Mouse (Mus musculus) CH12.LX (cell line): Measurements from ENCODE around the gene Pigu. TPM values are rescaled to one million over a fixed set of nuclear protein-coding genes. Genes with fewer than 3 reads are reported as not detected.
A peak's percentile ranks its signal among the peaks of the same experiment; 100 is the strongest.

Experiments
- DNase-seq: peaks from one replicate; pipeline ENCODE4 v3.0.0-alpha.2; 2013; ENCODE audit errors: extremely low read depth
- H3K27ac ChIP-seq: 2 replicates; pipeline ENCODE4 v1.5.1; 2012; ENCODE audit warnings: low read depth, mild to moderate bottlenecking, control low read depth, moderate library complexity; ENCODE audit not compliant: insufficient read depth
- H3K27me3 ChIP-seq: replicated peaks from 2 replicates; pipeline ENCODE3; 2012; ENCODE audit warnings: inconsistent platforms
- H3K36me3 ChIP-seq, 2 experiments: replicated peaks in 1 of 2; 2 replicates each; pipeline versions ENCODE3 to v1.6.1; 2012; ENCODE audit warnings: inconsistent platforms in 1 of 2, low read length in 1 of 2, mild to moderate bottlenecking in 1 of 2, mixed read lengths in 1 of 2, moderate library complexity in 1 of 2; ENCODE audit not compliant: control insufficient read depth in 1 of 2, insufficient read depth in 1 of 2
- H3K4me1 ChIP-seq, 2 experiments: 2 replicates each; pipeline ENCODE4 v1.6.1; 2012; ENCODE audit warnings: inconsistent platforms in 1 of 2, moderate library complexity in 1 of 2; ENCODE audit not compliant: insufficient read depth in 2 of 2, control insufficient read depth in 1 of 2
- H3K4me2 ChIP-seq: 2 replicates; pipeline ENCODE4 v1.6.1; 2012; ENCODE audit warnings: low read depth, mild to moderate bottlenecking, control low read depth; ENCODE audit not compliant: poor library complexity, insufficient read depth, severe bottlenecking
- H3K4me3 ChIP-seq, 3 experiments: fragments of 150-350 bp in 1 of 3; sonication (generic) in 1 of 3; replicated peaks in 1 of 3; 2 replicates each; pipeline versions ENCODE3 to v1.5.1; 2011 to 2012; ENCODE audit warnings: low read depth in 2 of 3, low read length in 2 of 3, mild to moderate bottlenecking in 2 of 3, moderate library complexity in 2 of 3, control low read depth in 1 of 3, improper control_type of control experiment in 1 of 3, inconsistent platforms in 1 of 3, mixed read lengths in 1 of 3; ENCODE audit not compliant: poor library complexity in 1 of 3
- H3K79me2 ChIP-seq: replicated peaks from 2 replicates; pipeline ENCODE4 v1.6.1; 2012; ENCODE audit warnings: mild to moderate bottlenecking, moderate library complexity; ENCODE audit not compliant: control insufficient read depth, poor library complexity, insufficient read depth, severe bottlenecking; ENCODE audit errors: extremely low read depth
- H3K9ac ChIP-seq: 2 replicates; pipeline ENCODE4 v1.6.1; 2012; ENCODE audit warnings: low read depth, mild to moderate bottlenecking, control low read depth, moderate library complexity; ENCODE audit not compliant: insufficient read depth
- H3K9me3 ChIP-seq: replicated peaks from 2 replicates; pipeline ENCODE3; 2012; ENCODE audit warnings: low read length, inconsistent platforms, mixed read lengths
- BHLHE40 ChIP-seq: IDR thresholded peaks from 2 replicates; pipeline ENCODE4 v1.6.1; 2011; ENCODE audit warnings: mild to moderate bottlenecking, low read depth, low read length, improper control_type of control experiment
- ETS1 ChIP-seq: conservative IDR thresholded peaks from 2 replicates; pipeline ENCODE4 v1.6.1; 2012; ENCODE audit warnings: low read depth, mild to moderate bottlenecking, inconsistent platforms, low read length, improper control_type of control experiment, moderate library complexity
- GABPA ChIP-seq: IDR thresholded peaks from 2 replicates; pipeline ENCODE4 v1.6.1; 2012; ENCODE audit warnings: low read depth, low read length, improper control_type of control experiment, inconsistent platforms; ENCODE audit not compliant: insufficient replicate concordance
- IRF4 ChIP-seq: IDR thresholded peaks from 2 replicates; pipeline ENCODE4 v1.6.1; 2014; ENCODE audit warnings: low read depth, mild to moderate bottlenecking, inconsistent platforms, low read length, improper control_type of control experiment
- MAZ ChIP-seq: IDR thresholded peaks from 2 replicates; pipeline ENCODE4 v1.6.1; 2012; ENCODE audit warnings: low read depth, mild to moderate bottlenecking, inconsistent platforms, low read length, improper control_type of control experiment, moderate library complexity
- MYC ChIP-seq: IDR thresholded peaks from 2 replicates; pipeline ENCODE4 v1.6.1; 2011; ENCODE audit warnings: low read depth, mild to moderate bottlenecking, improper control_type of control experiment, low read length
- NRF1 ChIP-seq: IDR thresholded peaks from 2 replicates; pipeline ENCODE4 v1.6.1; 2014; ENCODE audit warnings: low read depth, mild to moderate bottlenecking, inconsistent platforms, low read length, improper control_type of control experiment, moderate library complexity
- PAX5 ChIP-seq: IDR thresholded peaks from 2 replicates; pipeline ENCODE4 v1.6.1; 2012; ENCODE audit warnings: low read length, inconsistent platforms, mixed read lengths
- TCF12 ChIP-seq: IDR thresholded peaks from 2 replicates; pipeline ENCODE4 v1.6.1; 2014; ENCODE audit warnings: low read depth, mild to moderate bottlenecking, inconsistent platforms, low read length, improper control_type of control experiment
- UBTF ChIP-seq: IDR thresholded peaks from 2 replicates; pipeline ENCODE4 v1.6.1; 2012; ENCODE audit warnings: low read depth, mild to moderate bottlenecking, inconsistent platforms, low read length, improper control_type of control experiment, moderate library complexity
- USF2 ChIP-seq: conservative IDR thresholded peaks from 2 replicates; pipeline ENCODE4 v1.6.1; 2011; ENCODE audit warnings: low read depth, low read length, improper control_type of control experiment
- ZC3H11A ChIP-seq: IDR thresholded peaks from 2 replicates; pipeline ENCODE4 v1.6.1; 2012; ENCODE audit warnings: low read depth, mild to moderate bottlenecking, inconsistent platforms, low read length, improper control_type of control experiment
- ZKSCAN1 ChIP-seq: IDR thresholded peaks from 2 replicates; pipeline ENCODE4 v1.6.1; 2012; ENCODE audit warnings: low read depth, inconsistent platforms, low read length, improper control_type of control experiment, borderline replicate concordance
- ZNF384 ChIP-seq: IDR thresholded peaks from 2 replicates; pipeline ENCODE4 v1.6.1; 2012; ENCODE audit warnings: low read depth, low read length, improper control_type of control experiment, inconsistent platforms
- dilution Hi-C: fragments of 300-500 bp; cut with MboI; formaldehyde crosslinking; loops from 2 replicates; pipeline ENCODE4 v1.14.3; 2020; ENCODE audit warnings: low sequenced_read_pairs; ENCODE audit not compliant: extremely low pct_unique_long_range_greater_than_20kb, extremely low pct_ligation_motif_present
- in situ Hi-C: fragments of 300-500 bp; cut with MboI; formaldehyde crosslinking; loops from 3 replicates; pipeline ENCODE4 v1.14.3; 2019; ENCODE audit warnings: low sequenced_read_pairs, low pct_ligation_motif_present, low pct_unique_long_range_greater_than_20kb, mixed read lengths
- polyA plus RNA-seq: library from polyadenylated mRNA; unstranded; fragments of >175 nt; gene quantifications from 2 replicates; pipeline ENCODE4 v1.2.1, GENCODE M21; 2012; ENCODE audit warnings: low read depth; ENCODE audit not compliant: insufficient read length
- total RNA-seq, 2 experiments: library from RNA; depleted of rRNA; stranded (reverse); fragments of 300-350 nt in 1 of 2; fragments of >200 nt in 1 of 2; gene quantifications; 2 replicates each; pipeline ENCODE4 v1.2.3; 2012 to 2014

Gene Pigu
- total and polyA plus RNA-seq, 3 experiments = 29.0 to 57.3 (median 39.1) TPM

- in situ Hi-C loops = no loop called here
- H3K27me3 ChIP-seq = no peaks in the 10 kb centered on the region
- TF ChIP-seq ZKSCAN1 = no peak
- TF ChIP-seq MAZ = no peak
- no peak for TF ChIP-seq BHLHE40
- TF ChIP-seq ETS1 = no peak
- TF ChIP-seq IRF4 = no peak
- no peak; the same call in 1 of the 2 replicates for TF ChIP-seq MYC
- no peak for TF ChIP-seq USF2
- no peak for TF ChIP-seq NRF1
- no peak for TF ChIP-seq UBTF
- TF ChIP-seq ZC3H11A = no peak
- TF ChIP-seq, all 38 proteins: peak for 0
Measured at GRCm38 (mm10) chr2:155318618-155319017, 38.6 kb downstream of the Pigu start.

DNA sequence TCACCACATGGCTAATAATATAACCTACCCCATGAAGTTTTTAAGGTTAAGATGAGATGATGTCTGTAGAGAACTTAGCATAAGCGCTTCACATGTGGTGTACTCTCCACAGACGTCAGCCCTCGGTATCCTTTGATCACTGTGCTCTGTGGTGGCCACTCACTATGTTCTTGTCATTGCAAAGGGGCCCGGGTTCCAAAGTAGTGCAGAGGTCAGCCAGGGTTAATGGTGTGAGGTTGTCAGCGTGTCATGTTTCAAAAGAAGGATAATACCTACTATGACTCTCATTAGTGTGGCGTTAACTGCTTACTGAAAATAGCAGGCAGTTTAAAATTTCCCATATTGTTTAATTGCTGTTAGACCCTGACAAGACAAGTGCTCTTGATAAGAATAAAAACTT is 43.6 kb downstream of the Pigu start:
- H3K4me1 ChIP-seq = peaks cover 3 to 5% of the 10 kb centered on the region in 2 experiments; a peak in 3 of 4 replicates
- dilution Hi-C loops = no loop called here
- H3K27me3 ChIP-seq = no peaks in the 10 kb centered on the region
- H3K4me3 ChIP-seq = no peak overlapping the region
- no peak for DNase-seq
- TF ChIP-seq IRF4 (no peak), ZNF384 (no peak), GABPA (no peak), MYC (no peak), NRF1 (no peak), PAX5 (no peak), BHLHE40 (no peak), TCF12 (no peak), ZKSCAN1 (no peak), UBTF (no peak)
- in situ Hi-C loops = no loop called here
- H3K9me3 ChIP-seq = no peaks in the 10 kb centered on the region
- H3K79me2 ChIP-seq = no peaks in the 10 kb centered on the region
- peaks cover 27 to 72% of the 10 kb centered on the region in 2 experiments for H3K36me3 ChIP-seq
- H3K9ac ChIP-seq = no peak overlapping the region
- H3K4me2 ChIP-seq = no peak overlapping the region
- no peak overlapping the region for H3K27ac ChIP-seq

More at GRCm38 (mm10) chr2:155318618-155319017, 38.6 kb downstream of the Pigu start:
- Histone ChIP-seq H3K27ac (no peak overlapping the region), H3K36me3 (peaks cover 18 to 66% of the 10 kb centered on the region in 2 experiments), H3K9ac (no peak overlapping the region), H3K9me3 (no peaks in the 10 kb centered on the region), H3K4me2 (no peak overlapping the region), H3K79me2 (no peaks in the 10 kb centered on the region), H3K4me1 (peaks cover 3 to 26% of the 10 kb centered on the region in 2 experiments; a peak in 3 of 4 replicates), H3K4me3 (no peak overlapping the region)
- peak; percentile 29 for DNase-seq
- dilution Hi-C loops = no loop called here
